Mouse (Mus musculus): ENCODE results near the gene Bcl2l2. TPM values are rescaled to one million over a fixed set of nuclear protein-coding genes. Genes with fewer than 3 reads are reported as not detected.

Bcl2l2 gene
- total RNA-seq (2021), result 100 to 1,000 TPM; 132 to 137 TPM
- long read RNA-seq, experiment 1, partial matches to known transcripts, result 0 of 2 reads
- long read RNA-seq, experiment 1, other reads (novel, unspliced or antisense), result 1 of 2 reads
- long read RNA-seq, experiment 2, partial matches to known transcripts, result 1 of 4 reads
- long read RNA-seq, experiment 2, other reads (novel, unspliced or antisense), result 1 of 4 reads

DNA sequence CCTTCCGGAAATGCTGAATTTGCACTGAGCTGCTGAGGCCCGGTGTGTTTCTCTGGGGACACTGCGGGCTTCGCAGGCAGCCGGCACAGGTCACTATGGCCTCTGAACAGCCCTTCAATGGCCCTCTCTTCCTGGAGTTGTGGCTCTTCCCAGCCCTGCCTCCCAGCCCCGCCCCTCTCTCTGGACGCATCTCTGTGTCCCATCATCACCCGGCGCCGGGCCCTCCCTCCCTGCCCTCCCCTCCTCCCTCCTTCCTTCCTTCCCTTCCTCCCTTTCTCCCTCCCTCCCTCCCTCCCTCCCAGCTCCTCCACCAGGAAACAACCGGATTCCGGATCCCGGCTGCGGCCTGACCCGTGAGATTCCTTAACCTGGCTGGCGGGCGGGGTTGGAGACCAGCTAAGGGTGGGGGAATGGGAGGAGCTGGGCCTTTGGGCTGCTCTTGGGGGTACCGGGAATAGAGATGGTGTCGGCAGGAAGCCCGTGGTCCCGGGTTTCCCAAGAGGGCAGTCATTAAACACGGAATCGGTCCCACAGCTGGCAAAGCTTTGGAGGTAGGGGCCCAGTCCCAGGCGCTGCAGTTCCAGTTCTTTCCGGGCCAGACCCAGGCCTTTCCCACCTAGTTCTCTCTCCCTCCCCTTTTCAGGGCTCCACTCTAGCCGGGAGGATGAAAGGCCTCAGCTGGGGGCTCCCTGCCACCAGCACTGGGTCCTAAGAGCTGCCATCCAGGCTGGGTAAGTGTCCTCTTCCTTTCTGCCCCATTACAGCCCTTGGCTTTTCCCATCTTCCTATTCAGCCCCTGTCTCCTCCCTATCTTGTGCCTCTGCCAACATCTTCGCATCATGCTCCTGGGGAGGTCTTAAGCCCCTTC, at the start of gene Bcl2l2, which contains the start of gene Gm20521:
TSS of gene Bcl2l2 (plus strand) at position 224 of the 868 bp plus-strand sequence.
TSS of gene Gm20521 (plus strand) at position 288 of the 868 bp plus-strand sequence.
- TF ChIP-seq CTCF (IDR thresholded peaks at IDR 0.05), result no peak
- intact Hi-C loops (cut with DNase I), result no loop called here
- DNase-seq (ENCODE audit: extremely low spot score in 1 of 2, low spot score in 2 of 2), result peak; percentile 74 to 75

DNA sequence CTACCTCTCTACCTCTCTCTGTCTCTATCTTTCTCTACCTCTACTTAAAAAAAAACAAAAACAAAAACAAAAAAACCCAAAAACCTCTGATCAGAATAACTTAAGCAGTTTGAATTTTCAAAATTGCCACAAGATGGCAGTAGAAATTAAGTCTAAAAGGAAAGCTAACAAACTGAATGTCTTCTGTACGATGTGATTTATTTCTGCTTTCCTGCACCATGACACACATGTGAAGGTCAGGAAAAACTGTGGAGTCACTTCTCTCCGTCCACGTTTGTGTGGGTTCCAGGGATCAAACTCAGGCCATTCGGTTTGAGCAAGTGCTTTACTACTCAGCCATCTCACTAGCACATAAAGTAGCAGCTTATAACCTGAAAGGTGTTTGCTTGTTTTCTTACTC, 39.7 kb upstream of the Bcl2l2 start:
- DNase-seq (ENCODE audit: extremely low spot score in 1 of 2, low spot score in 2 of 2), result no peak
- Histone ChIP-seq H3K4me3 (no peak overlapping the region; the same call in 1 of the 2 replicates), H3K27ac (no peak overlapping the region)
- intact Hi-C loops (cut with DNase I), result loop anchor here (1.0 to 5.0 kb wide), 2 partner anchors 94 to 172 kb away; partner anchors contain the start of genes Cmtm5 and Ngdn
- peak; percentile 62 for TF ChIP-seq CTCF (IDR thresholded peaks at IDR 0.05)

More for the DNA sequence above, at the start of gene Bcl2l2, which contains the start of gene Gm20521:
- Histone ChIP-seq H3K4me3 (peak within 1 kb of the TSS; percentile 86), H3K27ac (peak within 1 kb of the TSS; percentile 93)

DNA sequence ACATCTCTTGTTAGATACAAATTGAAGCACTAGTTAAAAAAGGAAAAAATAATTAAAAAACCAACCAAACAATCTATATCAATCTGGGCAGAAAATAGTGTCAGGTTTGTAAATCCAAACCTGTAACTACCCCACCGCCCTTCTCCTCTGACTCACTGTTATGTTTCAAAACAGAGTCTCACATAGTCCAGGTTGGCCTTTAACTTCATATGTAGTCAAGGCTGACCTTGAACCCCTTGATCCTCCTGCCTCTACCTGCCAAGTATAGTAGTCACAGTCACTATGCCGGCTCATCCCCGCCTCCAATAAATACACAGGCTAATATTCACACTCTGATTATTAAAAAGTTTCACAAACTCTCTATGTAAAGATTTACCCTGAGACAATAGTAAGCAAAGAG, 27.5 kb upstream of the Bcl2l2 start:
- TF ChIP-seq CTCF (IDR thresholded peaks at IDR 0.05), result no peak
- no peak overlapping the region for H3K27ac ChIP-seq
- intact Hi-C loops (cut with DNase I), result no loop called here
- H3K4me3 ChIP-seq, result no peak overlapping the region
- no peak for DNase-seq (ENCODE audit: extremely low spot score in 1 of 2, low spot score in 2 of 2)

DNA sequence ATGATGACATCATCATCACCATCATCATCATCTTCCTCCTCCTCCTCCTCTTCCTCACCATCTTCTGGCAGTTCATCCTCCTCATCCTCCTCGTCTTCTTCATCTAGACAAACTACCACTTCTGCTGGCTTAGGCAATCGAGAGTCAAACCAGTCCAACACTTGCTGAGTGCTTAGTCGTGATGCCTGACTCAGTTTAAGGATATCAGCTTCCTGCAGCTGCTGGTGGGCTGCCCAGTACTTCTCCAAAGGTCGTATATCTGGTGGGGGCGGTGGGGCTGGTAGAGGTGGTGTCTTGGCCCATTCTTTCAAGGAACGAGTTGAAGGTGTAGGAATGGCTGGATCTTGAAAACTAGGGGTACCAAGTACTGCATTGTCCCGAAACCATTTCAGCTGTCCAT, 26.5 kb upstream of the Bcl2l2 start:
- intact Hi-C loops (cut with DNase I), result no loop called here
- TF ChIP-seq CTCF (IDR thresholded peaks at IDR 0.05), result no peak
- no peak overlapping the region for H3K4me3 ChIP-seq

DNA sequence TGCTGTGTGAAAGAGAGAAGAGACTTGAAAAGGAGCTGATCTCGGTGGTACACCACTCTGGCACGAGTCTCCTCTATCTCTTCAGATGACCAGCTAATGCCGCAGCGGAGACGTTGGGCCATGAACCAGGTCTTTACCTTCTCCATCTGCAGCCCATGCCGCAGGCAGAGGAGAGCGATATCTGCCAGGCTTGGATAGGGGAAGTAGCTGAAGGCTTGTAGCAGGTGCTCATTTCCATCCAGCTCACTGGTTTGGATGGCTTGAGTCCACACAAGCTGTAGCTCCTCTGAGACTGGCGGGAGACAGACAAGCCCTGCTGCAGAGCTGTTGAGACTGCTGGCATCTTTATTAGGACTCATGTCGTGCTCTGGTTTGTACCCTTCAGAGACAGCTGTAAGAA, 25.3 kb upstream of the Bcl2l2 start:
- Histone ChIP-seq H3K4me3 (no peak overlapping the region), H3K27ac (no peak overlapping the region)
- intact Hi-C loops (cut with DNase I), result no loop called here
- DNase-seq (ENCODE audit: extremely low spot score in 1 of 2, low spot score in 2 of 2), result no peak
- no peak for TF ChIP-seq CTCF (IDR thresholded peaks at IDR 0.05)

More for the DNA sequence above, 26.5 kb upstream of the Bcl2l2 start:
- no peak for DNase-seq (ENCODE audit: extremely low spot score in 1 of 2, low spot score in 2 of 2)
- H3K27ac ChIP-seq, result no peak overlapping the region

DNA sequence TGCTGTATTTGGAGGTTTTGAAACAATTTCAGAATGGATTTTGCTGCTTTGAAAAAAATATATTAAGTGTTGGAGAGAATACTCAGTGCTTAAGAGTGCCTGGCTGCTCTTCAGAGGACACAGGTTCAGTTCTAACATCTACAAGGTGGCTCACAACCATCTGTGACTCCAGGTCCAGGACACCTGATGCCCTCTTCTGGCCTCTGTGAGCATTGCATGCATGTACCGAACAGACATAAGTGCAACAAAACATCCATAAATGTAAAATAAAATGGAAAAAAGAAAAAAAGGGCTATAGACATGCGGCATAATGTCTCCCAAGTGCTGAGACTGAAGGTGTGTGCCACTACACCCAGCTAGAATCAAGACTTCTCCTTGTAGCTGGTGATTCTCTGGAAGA, 22.7 kb upstream of the Bcl2l2 start:
- DNase-seq (ENCODE audit: extremely low spot score in 1 of 2, low spot score in 2 of 2), result peak; percentile 52 to 66
- no peak overlapping the region for H3K4me3 ChIP-seq
- intact Hi-C loops (cut with DNase I), result loop anchor here (2.0 kb wide), 1 partner anchor 146 kb away; no protein-coding TSS in a partner anchor
- peak; percentile 80 for TF ChIP-seq CTCF (IDR thresholded peaks at IDR 0.05)
- no peak overlapping the region for H3K27ac ChIP-seq

DNA sequence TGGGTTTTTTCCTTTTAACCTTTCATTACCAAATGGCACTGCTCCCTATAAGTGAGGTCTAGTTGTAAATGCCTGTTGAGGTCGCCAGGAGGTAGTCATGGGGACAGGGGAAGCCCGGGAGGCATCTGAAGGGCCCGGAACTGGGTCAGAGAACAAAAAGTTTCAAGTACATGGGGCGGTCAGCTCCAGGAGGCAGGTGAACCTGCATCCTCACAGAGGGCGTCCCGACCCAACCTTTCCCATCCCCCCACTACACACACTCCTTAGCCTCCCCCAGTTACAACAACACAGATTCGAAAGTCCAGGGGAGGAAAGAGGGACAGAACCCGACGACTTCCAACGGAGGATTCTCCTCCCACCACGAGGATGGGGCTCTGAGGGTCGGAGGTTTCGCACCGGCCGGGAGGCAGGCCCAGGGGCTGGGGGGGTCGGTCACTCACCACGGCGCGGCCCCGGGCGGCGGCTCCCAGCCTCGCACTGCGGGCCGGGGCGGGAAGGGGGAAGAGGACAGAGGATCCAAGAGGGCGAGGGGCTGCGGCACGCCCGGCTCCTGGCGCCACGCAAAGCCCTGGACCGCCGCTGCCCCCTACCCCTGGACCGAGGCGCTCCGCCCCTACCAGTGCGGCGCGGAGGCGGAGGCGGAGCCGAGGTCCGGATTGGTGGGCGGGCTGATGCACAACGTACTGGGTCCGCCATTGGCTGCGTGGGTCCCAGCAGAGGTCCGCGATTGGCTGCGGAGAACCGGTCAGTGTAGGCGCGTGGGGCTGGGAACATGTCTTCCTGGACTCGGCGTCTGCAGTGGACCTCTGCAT, 19.5 kb upstream of the Bcl2l2 start:
- intact Hi-C loops (cut with DNase I), result no loop called here
- TF ChIP-seq CTCF (IDR thresholded peaks at IDR 0.05), result no peak; the same call in 1 of the 2 replicates
- Histone ChIP-seq H3K27ac (peak overlapping the region; percentile 92), H3K4me3 (peak overlapping the region; percentile 86)
- peak; percentile 91 to 93 for DNase-seq (ENCODE audit: extremely low spot score in 1 of 2, low spot score in 2 of 2)

DNA sequence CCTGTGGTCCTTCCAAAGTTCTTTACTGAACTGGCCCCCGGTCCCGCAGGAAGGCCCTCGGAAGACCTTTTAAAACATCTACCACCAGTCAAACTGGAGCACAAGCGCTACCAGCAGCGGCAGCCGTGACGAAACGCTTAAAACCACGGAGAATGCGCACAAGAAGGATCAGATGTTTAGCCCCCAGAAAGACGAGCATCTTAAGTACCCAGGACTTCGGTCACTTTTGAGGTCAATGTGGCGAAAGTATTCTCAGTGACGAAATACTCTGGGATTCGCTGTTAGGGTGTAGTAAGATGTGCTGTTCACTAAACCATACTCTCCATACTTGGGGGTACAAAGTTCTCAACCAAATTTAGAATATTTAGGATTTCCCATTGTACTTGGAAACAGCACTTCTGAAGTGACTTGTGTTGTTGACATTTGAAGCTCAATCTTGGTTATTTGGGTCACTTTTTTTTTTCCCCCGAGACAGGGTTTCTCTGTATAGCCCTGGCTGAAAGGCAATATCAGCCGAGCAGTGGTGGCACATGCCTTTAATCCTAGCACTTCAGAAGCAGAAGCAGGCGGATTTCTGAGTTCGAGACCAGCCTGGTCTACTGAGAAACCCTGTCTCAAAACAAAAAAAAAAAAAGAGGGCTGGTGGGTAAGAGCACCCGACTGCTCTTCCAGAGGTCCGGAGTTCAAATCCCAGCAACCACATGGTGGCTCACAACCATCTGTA, 18.7 kb upstream of the Bcl2l2 start:
- Histone ChIP-seq H3K4me3 (peak overlapping the region; percentile 86), H3K27ac (peak overlapping the region; percentile 92)
- no peak for TF ChIP-seq CTCF (IDR thresholded peaks at IDR 0.05)
- intact Hi-C loops (cut with DNase I), result no loop called here
- no peak for DNase-seq (ENCODE audit: extremely low spot score in 1 of 2, low spot score in 2 of 2)

DNA sequence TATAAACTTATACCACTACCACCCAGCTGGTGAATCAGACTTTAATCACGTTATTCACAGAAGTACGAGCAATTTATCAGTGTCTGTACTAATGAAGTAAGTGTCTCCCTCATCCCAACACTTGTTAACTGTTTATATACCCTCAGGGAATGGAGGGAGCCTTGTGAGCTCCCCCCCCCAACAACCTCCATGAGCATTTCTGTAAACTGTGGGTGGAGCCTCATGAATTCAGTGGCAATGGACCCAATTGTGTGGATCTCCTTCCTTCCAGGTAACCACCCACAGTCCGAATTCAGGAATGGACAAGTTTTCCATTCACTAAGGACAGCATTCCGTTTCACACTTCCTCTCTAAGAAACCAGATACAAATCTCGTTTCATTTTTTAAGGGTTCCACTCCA, 17.6 kb upstream of the Bcl2l2 start:
- Histone ChIP-seq H3K4me3 (no peak overlapping the region), H3K27ac (no peak overlapping the region)
- no peak for TF ChIP-seq CTCF (IDR thresholded peaks at IDR 0.05)
- DNase-seq (ENCODE audit: extremely low spot score in 1 of 2, low spot score in 2 of 2), result no peak
- intact Hi-C loops (cut with DNase I), result no loop called here

DNA sequence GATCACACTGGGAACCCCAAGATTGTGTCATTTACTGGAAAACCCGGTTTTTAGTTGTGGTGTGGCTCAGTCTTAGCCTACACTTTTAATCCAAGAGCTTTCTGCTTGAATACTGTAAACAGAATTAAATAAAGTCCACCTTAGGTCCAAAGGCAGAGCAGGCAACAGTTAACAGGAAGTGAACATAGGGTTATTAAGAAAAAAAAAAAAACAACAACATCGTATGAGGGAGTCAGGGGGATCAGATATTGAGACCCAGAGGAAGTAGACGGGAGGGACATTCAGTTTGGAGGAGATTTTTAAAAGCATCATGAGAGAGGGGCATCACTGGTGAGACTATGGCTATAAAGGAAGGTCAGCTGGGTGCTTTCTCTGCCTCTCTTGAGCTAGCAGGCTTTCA, 16.9 kb upstream of the Bcl2l2 start:
- no peak overlapping the region for H3K4me3 ChIP-seq
- no peak for DNase-seq (ENCODE audit: extremely low spot score in 1 of 2, low spot score in 2 of 2)
- intact Hi-C loops (cut with DNase I), result no loop called here
- no peak overlapping the region for H3K27ac ChIP-seq
- TF ChIP-seq CTCF (IDR thresholded peaks at IDR 0.05), result no peak

DNA sequence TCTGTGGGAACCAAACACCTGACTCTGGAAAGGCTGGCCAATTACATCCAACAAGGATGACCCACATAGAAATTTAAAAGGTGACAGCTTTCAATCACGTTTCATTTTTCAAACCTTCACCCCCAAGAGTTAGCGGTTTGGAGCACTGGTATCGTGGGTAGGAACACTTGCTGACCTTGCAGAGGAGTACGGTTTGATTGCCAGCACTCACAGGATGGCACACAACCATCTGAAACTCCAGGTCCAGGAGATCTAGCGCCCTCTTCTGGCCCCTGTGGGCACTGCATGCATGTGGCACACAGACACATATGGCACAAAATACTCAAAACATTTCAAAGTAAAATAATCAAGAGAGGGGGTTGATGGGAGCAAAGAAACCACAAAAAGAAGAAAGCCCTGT, 16.2 kb upstream of the Bcl2l2 start:
- TF ChIP-seq CTCF (IDR thresholded peaks at IDR 0.05), result peak; percentile 45
- no peak overlapping the region for H3K27ac ChIP-seq
- H3K4me3 ChIP-seq, result no peak overlapping the region
- intact Hi-C loops (cut with DNase I), result no loop called here
- DNase-seq (ENCODE audit: extremely low spot score in 1 of 2, low spot score in 2 of 2), result no peak
